ENCODE assay signal across 19 mouse cellular contexts in genomic region chr11:87712188-87712587, GRCm38 (mm10). TPM values are rescaled to one million over a fixed set of nuclear protein-coding genes. Genes with fewer than 3 reads are reported as not detected.
"Had no signal": no experiment of that assay in that cellular context is flagged by ENCODE, and none has a peak within 500 bp of the region (broad histone marks: within the 10 kb centered on the region; RNA-seq: fewer than 3 reads in every experiment).

No protein-coding gene starts in this region.

- H3K4me2 ChIP-seq: limb, embryonic 12.5 days; limb, embryonic 15.5 days; lung, embryonic 14.5 days; midbrain, embryonic 13.5 days had no signal

- H3K27me3 ChIP-seq: limb, embryonic 15.5 days had no signal

- DNase-seq: kidney, adult 18-20 months; kidney, adult 9 months; kidney, postnatal 14 days; kidney, postnatal 4 days; left cerebral cortex, postnatal 4 days; lung, embryonic 14.5 days; thymus, adult 2 months; thymus, postnatal 14 days; thymus, postnatal 4 days had no signal

- H3K9me3 ChIP-seq: limb, embryonic 12.5 days; limb, embryonic 15.5 days; midbrain, embryonic 10.5 days; midbrain, embryonic 13.5 days had no signal

- H3K9ac ChIP-seq: limb, embryonic 12.5 days; limb, embryonic 15.5 days; lung, embryonic 14.5 days; midbrain, embryonic 13.5 days had no signal

- H3K4me3 ChIP-seq: limb, embryonic 12.5 days; limb, embryonic 15.5 days; midbrain, embryonic 10.5 days; midbrain, embryonic 13.5 days; myocyte had no signal

- H3K36me3 ChIP-seq: limb, embryonic 12.5 days; limb, embryonic 15.5 days; midbrain, embryonic 10.5 days; midbrain, embryonic 13.5 days had no signal

- H3K27ac ChIP-seq: limb, embryonic 12.5 days; limb, embryonic 15.5 days; macrophage; midbrain, embryonic 10.5 days; midbrain, embryonic 13.5 days had no signal

- ATAC-seq: inflammation-experienced regulatory T-cells, adult 6 months; intestine, embryonic 16.5 days; lung, postnatal 0 days; midbrain, embryonic 13.5 days; midbrain, embryonic 16.5 days had no signal

RNA-seq across cellular contexts. Expression of gene Rnf43, which starts 49.7 kb away (rescaled TPM):
- polyA plus RNA-seq: myocyte had no signal
